Mouse (Mus musculus) c-Kit-positive CD71-negative TER-119-negative erythroid progenitor cells, embryonic 14.5 days (primary cell): Measurements from ENCODE around the gene Pkd1.

Source experiments
- DNase-seq: peaks from one replicate; pipeline ENCODE4 v3.0.0-alpha.2; 2013; ENCODE audit warnings: low read depth

Pkd1 gene

GRCm38 (mm10) chr17:24644875-24645721 is 95.5 kb downstream of the Pkd1 start:
- DNase-seq: no peak

GRCm38 (mm10) chr17:24645916-24646315 is 96.3 kb downstream of the Pkd1 start:
- DNase-seq: no peak
